Mouse (Mus musculus) cerebellum, adult 11-12 months (tissue): ENCODE results near the gene Gimap9.

Source experiments
- DNase-seq: peaks from one replicate; pipeline ENCODE4 v3.0.0; 2022

Gimap9 gene

GRCm38 (mm10) chr6:48696830-48697554 lies 21.1 kb downstream of the Gimap9 start:
- no peak for DNase-seq

DNA sequence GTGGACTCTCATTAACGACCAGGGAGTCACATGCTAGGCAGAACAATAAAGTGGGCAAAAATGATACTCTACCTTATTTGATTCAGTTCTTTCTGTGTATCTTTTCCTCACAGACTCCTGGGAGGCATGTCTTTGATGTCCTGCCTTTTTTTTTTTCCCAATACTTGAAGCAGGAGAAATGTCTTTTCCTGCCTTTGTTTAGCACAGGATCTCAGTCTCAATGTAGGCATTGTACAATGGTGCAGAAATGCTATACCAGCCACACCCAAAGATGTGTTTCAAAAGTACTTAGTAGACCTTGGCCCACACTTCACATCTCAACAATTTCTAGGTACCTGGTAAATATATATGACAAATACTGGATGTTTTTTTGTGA lies 21.6 kb downstream of the Gimap9 start:
- DNase-seq: no peak

GRCm38 (mm10) chr6:48698066-48698856 lies 22.3 kb downstream of the Gimap9 start:
- DNase-seq: no peak

- DNase-seq: no peak
These were observed 23.0 kb downstream of the Gimap9 start for GRCm38 (mm10) chr6:48698888-48699287.

DNA sequence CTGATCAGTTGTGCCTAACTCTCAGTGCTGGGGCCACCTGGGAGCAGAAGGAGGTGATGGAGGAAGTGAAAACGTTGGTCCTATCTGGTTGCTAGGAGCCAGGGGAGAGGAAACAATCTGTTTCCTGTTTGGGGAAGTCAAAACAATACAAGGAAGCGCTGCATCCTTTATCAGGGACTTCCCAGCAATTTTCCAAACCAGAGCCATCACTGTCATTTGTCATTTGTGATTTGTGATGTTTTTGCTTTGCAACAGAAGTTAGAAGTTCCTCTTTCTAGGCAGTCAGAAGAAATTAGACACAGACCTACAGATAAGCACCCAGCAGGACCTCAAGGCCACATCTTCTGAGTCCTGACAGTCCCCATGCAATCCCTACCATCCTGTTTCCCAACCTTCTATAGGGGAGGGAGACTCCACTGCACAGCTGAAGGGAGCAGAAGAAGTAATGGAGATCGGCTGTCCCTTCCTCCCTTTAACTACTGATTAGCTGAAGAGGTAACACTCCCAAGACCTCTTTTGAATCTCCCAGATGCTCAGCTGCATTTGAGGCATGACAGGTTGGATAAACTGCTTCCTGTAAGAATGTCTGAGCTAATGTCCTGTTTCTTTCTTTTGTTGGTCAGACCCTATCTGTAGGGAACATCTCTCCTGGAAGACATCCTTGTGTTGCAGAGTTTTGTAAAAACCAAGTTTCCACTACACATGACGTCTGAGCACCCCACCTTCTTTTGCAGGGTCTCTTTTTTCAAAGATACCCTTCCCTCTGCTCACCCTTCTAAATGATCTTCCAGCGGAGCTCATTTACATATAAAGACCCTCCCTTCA lies 24.5 kb downstream of the Gimap9 start:
- DNase-seq: no peak

DNA sequence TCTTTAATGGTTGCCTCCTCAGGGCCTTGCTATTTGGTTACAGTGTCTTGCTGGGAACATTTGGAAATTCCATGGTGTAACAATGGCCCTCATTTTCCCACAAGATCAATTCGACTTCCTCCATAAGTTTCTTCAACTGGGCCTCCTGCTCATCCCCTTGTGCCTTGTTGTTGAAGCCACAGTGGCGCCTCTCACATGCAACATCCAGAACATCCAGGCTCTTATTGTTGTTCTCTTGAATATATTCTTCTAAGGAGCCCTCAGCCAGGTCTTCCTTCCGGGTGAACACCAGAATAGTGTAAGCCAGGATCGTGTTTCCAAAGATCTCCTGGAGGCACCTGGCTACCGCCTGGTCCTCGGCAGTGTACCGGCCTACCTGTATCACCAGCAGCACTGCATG lies 26.2 kb downstream of the Gimap9 start:
- DNase-seq: no peak

DNA sequence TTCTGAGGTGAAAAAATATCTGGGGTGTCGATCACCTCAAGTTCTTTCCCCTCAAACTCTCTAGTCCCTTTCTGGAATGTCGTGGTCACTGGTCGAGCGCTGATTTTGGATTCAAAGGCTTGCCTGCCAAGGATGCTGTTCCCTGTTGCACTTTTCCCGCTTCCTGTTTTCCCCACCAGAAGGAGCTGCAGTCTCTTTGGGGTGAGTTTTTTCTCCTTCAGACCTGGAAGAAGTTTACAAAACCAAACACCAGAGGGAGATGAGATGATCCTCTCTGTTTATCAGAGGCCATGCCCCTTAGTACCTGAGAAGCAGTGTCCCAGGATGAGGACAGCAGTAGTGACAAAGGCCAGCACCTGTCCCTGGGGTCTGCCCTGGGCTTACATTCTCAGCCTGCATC lies 26.7 kb downstream of the Gimap9 start:
- no peak for DNase-seq

- DNase-seq: no peak
These were observed 28.2 kb downstream of the Gimap9 start for GRCm38 (mm10) chr6:48704146-48704545.

GRCm38 (mm10) chr6:48706130-48706529 lies 30.2 kb downstream of the Gimap9 start:
- DNase-seq: no peak

- DNase-seq: no peak
These were observed 42.5 kb downstream of the Gimap9 start, which contains the start of the genes Gm28053 and Gimap7 for GRCm38 (mm10) chr6:48718455-48718854. Gene Gm28053, plus strand, starts transcription at chr6:48718607. Gene Gimap7, plus strand, starts transcription at chr6:48718621.

DNA sequence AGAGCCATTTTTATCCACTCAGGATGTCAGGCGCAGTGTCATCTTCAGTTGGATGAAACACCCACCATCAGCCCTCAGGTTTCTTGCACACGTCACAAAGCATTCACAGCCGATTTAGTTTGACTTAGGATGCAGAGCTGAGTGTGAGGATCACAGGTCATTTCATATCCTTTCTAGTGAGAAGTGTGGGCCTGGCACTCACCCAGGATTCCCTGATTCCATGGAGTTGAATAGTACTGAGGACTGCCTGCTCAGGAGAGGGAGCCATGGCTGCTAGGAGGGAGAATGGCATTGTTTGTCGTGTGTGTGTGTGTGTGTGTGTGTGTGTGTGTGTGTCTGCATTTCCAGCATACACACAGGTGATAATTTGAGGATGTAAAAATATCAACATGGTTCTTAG lies 44.4 kb downstream of the Gimap9 start:
- DNase-seq: no peak

GRCm38 (mm10) chr6:48723468-48723867 lies 47.5 kb downstream of the Gimap9 start:
- DNase-seq: no peak

- DNase-seq: no peak
These were observed 49.5 kb downstream of the Gimap9 start for GRCm38 (mm10) chr6:48725476-48725875.

- no peak for DNase-seq
These were observed 51.8 kb downstream of the Gimap9 start for GRCm38 (mm10) chr6:48727761-48728160.
